Mouse (Mus musculus) layer of hippocampus, adult 2 months (tissue): Measurements from ENCODE around the gene Atp10a. TPM values are rescaled to one million over a fixed set of nuclear protein-coding genes. Genes with fewer than 3 reads are reported as not detected.

ENCODE experiments used
- DNase-seq, 2 experiments: peaks; one replicate each; pipeline ENCODE4 v3.0.0; 2022; ENCODE audit warnings: low spot score in 2 of 2
- H3K27ac ChIP-seq: fragments of 200-600 bp; 2 replicates; pipeline ENCODE4 v1.8.1; 2022
- H3K4me3 ChIP-seq: fragments of 200-600 bp; 2 replicates; pipeline ENCODE4 v1.8.1; 2022; ENCODE audit warnings: mild to moderate bottlenecking
- CTCF ChIP-seq: fragments of 200-600 bp; conservative IDR thresholded peaks from 2 replicates; pipeline ENCODE4 v1.8.1; 2022; ENCODE audit warnings: antibody characterized with exemption, mild to moderate bottlenecking, moderate library complexity
- total RNA-seq, 2 experiments: library from RNA; stranded (reverse); gene quantifications; 2 replicates each; pipeline ENCODE4 v1.2.3; 2021

Atp10a gene
- total RNA-seq, 2 experiments from 2014 or later = 7.5 to 8.4 TPM

GRCm38 (mm10) chr7:58660046-58660445, 4.1 kb downstream of the Atp10a start:
- no peak for DNase-seq
- peak overlapping the region; percentile 33 for H3K4me3 ChIP-seq
- no peak for TF ChIP-seq CTCF
- peak overlapping the region; percentile 14; the same call in 1 of the 2 replicates for H3K27ac ChIP-seq

DNA sequence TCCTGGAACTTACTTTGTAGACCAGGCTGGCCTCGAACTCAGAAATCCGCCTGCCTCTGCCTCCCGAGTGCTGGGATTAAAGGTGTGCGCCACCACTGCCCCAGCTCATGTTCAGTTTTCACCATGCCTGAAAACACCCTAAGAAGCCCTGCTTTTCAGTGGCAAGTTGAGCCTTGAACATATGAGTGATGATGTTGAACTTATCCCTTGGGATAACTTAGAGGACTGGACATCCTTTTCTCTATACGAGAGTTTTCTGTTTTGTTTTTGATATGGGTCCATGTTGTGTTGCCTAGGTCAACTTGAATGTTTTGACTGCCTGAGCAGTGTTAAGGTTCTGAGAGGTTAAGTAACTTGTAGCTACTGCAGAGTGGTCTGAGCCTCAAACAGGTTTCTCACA, 4.7 kb downstream of the Atp10a start:
- H3K4me3 ChIP-seq = 0 out of 2 replicates have a peak overlapping the region, but pooled peaks have one; percentile 4
- no peak overlapping the region for H3K27ac ChIP-seq
- no peak for DNase-seq
- TF ChIP-seq CTCF = no peak

DNA sequence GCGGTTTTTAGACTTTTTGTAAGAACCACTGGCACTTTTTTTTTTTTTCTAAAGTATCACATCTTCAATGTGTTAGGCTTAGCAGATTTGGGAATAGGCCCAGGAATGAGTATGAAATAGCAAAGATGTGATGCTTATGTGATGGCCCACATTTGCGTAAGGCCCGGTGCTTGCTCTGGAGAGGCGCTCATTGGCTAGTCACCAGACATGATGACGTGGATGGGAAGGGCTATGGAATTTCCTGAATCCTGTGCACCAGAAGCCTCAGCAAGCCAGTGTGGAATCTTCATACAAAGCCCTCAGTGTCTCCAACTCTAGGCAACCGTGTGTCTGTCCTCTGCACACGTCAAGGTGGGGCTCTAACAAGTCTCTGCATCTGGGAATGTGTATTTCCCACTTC, 5.1 kb downstream of the Atp10a start:
- no peak overlapping the region; the same call in 1 of the 2 replicates for H3K4me3 ChIP-seq
- no peak overlapping the region for H3K27ac ChIP-seq
- no peak for TF ChIP-seq CTCF
- DNase-seq = no peak

- TF ChIP-seq CTCF = no peak
- Histone ChIP-seq H3K4me3 (no peak overlapping the region), H3K27ac (no peak overlapping the region)
- no peak for DNase-seq
These were observed 12.7 kb downstream of the Atp10a start for GRCm38 (mm10) chr7:58668617-58669016.

DNA sequence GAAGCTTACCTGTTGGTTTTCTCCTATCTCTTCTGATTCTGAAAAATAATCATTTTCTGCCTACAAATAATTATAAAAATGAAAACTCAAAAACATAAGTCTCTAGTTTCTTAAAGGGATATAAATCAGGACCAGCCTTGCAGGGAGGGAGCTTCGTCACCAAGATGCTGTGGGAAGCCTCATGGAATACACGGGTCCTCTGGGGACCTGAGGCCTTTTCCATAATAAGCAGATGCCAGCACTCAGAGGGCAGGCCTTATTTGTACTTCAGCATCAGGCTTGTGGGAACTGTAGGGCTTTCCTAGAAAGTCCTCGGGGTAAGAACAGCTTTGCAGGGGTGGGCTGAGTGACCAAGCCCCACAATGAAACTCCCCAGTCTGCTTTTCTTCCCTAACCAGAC, 20.1 kb downstream of the Atp10a start:
- DNase-seq = no peak
- Histone ChIP-seq H3K4me3 (no peak overlapping the region), H3K27ac (no peak overlapping the region)
- no peak for TF ChIP-seq CTCF

DNA sequence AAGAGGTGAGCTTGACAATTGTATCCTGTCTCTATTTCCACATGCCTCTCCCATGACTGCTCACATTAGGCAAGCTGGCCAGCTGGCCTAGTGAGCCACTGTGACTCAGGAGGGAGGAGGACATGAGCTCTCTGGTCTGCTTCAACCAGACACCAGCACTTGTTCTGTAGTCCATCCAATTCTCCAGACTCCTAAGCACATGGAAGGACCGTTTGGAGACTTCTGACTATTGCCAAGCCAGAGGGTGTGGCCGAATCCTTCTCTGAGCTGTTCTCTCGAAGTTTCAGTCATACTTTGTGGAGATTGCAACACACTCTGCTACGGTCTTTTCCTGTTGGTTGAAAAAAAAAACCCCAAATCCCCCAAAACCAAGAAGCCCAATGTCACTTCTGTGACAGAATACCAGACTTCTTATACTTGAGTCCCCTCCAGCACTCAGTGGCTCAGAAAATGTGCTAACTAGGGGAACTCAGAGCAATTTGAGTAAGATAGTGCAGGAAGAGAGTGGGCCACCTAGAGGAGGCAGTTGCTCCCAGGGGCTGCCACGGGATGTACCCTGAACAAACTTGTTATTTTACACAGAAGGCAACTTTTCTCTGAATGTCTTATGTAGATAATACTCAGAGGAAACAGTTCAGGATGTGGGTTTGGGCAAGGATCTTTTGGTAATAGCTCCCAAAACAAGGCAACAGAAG, 21.3 kb downstream of the Atp10a start:
- TF ChIP-seq CTCF = peak; percentile 24
- Histone ChIP-seq H3K4me3 (no peak overlapping the region), H3K27ac (no peak overlapping the region)
- DNase-seq = no peak

DNA sequence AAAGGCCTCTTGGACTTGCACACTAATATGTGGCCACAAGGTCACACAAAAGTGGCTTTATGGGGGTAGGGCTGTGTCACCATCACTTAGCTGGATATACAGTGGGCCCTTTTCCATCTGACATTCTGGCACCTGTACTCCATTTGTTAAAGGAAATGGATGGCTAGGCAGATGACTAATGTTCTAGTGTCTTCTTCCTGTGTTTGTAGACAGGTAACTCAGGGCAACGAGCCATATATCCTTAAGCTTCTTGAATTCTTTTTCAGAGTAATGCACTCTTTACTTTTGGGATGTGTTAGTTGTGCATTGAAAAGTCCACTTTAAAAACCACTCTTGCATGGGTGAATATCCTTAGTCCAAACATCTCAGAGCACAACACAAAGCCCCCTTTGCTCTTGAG, 30.0 kb downstream of the Atp10a start:
- TF ChIP-seq CTCF = no peak
- Histone ChIP-seq H3K4me3 (no peak overlapping the region), H3K27ac (no peak overlapping the region)
- no peak for DNase-seq

DNA sequence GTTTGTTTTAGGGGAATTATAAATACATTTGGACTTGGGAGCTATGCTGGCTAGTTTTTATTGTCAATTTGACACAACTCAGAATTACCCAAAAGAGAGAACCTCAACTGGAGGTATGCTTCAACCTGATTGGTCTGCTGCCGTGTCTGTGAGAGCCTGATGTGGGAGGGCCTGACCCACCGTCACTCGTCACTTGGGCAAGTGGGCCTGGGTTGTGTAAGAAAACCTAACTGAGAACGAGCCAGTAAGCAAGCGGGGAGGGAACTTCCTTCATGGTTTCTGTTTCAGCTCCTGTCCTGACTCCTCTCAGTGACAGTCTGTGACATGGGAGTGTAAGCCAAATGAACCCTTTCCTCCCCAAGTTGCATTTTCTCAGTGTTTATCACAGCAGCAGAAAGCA, 30.6 kb downstream of the Atp10a start:
- Histone ChIP-seq H3K27ac (no peak overlapping the region), H3K4me3 (no peak overlapping the region)
- no peak for DNase-seq
- TF ChIP-seq CTCF = no peak

DNA sequence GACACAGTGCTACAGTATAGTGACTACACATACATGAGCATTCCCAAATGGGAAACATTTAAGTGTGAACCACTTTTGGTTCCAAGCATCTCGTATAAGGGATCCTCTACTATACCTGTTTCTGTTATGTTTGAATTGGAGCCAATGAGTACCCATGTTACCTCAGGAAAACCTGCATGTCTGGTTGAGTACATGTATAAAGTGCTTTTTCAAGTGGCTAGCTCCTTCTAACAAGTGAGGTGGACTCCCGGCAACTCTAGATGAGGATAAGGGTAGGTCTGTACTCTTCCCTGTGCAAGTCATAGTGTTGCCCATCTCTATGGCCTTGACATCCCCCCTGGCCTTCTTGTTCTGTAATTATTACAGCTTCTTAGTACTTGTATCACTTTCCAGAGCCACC, 31.0 kb downstream of the Atp10a start:
- no peak for TF ChIP-seq CTCF
- no peak for DNase-seq
- Histone ChIP-seq H3K4me3 (no peak overlapping the region), H3K27ac (no peak overlapping the region)

DNA sequence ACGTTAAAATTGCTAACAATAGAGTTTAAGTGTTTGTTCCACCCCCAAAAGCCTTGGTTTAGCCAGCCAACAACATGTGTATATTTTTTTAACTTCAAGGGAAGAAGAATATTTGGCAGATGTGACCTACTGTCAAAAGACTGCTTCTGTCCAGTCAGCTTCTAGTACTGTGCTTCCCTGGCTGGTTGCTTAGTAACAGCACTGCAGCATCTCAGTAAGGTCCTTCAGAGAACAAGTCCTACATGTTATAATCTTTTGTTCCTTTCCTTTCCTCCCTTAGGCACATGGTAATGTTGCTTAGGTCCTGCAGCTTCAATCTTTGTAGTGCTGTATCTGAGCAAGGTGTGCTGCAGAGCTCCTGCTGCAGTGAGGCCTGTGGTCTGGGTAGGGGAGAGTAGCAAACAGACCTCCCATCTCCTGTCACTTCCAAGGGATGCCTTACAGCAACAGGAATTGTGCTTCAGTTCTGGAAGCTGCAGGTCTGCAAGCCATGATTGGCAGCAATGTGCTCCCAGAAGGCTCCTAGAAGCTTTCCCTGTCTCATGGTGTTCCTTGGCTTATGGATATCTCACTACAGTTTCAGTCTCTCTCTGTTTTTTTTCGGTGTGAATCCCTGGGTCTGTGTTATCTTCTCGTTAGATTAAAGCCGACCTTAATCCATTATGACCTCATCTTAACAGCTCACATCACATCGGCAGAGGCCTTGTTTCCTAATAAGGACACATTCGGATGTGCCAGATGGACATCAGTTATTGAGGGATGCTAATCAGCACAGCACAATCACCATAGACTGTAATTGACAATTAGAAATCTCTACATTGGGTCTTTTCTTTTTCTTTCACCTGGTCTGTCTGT, 34.3 kb downstream of the Atp10a start:
- DNase-seq = no peak
- H3K4me3 ChIP-seq = no peak overlapping the region
- no peak for TF ChIP-seq CTCF
- H3K27ac ChIP-seq = peak overlapping the region; percentile 51; the same call in 1 of the 2 replicates

GRCm38 (mm10) chr7:58690997-58691596, 35.1 kb downstream of the Atp10a start:
- H3K4me3 ChIP-seq = no peak overlapping the region
- DNase-seq = no peak
- TF ChIP-seq CTCF = no peak
- H3K27ac ChIP-seq = 0 out of 2 replicates have a peak overlapping the region, but pooled peaks have one; percentile 51

DNA sequence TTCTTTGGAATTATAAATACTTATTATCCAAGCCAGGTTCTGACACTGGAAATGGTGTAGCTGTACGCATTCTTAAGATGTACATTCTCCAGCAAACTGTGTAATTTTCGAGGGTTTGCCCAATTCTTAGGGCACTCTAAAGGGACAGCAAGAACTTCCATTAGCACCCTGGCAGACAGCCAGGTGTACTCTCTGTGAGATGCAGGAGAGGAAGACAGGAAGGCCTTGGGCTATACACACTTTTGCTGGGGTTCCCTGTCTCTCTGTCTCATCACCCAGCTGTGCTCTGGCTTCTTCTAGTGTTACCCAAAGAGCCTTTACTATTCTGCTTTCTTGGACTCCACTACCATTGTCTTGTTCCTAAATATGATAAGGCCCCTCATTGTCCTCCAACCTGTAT, 36.7 kb downstream of the Atp10a start:
- Histone ChIP-seq H3K4me3 (no peak overlapping the region), H3K27ac (no peak overlapping the region)
- TF ChIP-seq CTCF = no peak
- no peak for DNase-seq

DNA sequence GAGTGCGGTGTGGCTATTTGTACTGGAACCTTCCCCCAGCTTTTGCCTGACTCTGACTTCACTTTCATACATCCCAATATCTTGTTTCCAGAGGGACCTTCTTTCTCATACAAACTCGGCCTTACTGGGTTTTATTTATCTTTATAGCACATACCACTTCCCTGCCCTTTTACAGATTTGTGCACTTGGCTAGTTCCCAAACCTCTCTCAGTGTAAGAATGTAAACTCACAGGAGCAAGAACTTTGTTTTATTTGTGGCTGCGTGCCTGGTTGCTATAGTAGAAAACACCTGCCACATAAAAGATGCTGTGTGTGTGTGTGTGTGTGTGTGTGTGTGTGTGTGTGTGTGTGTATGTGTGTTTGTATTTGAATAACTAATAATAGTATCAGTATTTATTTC, 37.4 kb downstream of the Atp10a start:
- no peak for TF ChIP-seq CTCF
- Histone ChIP-seq H3K27ac (no peak overlapping the region), H3K4me3 (no peak overlapping the region)
- DNase-seq = no peak
